Mouse (Mus musculus): ENCODE results near the gene Pam. TPM values are rescaled to one million over a fixed set of nuclear protein-coding genes. Genes with fewer than 3 reads are reported as not detected.

Pam gene
- total and polyA plus RNA-seq, 3 experiments, result not detected

- no peak overlapping the region for H3K27ac ChIP-seq (ENCODE audit: control insufficient read depth, low read depth, low read length)
- H3K79me2 ChIP-seq (ENCODE audit: control insufficient read depth, insufficient read depth, low read length, poor library complexity), result no peaks in the 10 kb centered on the region
- no peaks in the 10 kb centered on the region for H3K9me3 ChIP-seq (replicated peaks; ENCODE audit: insufficient read depth, low read length)
- no peak overlapping the region for H3K4me3 ChIP-seq (ENCODE audit: control insufficient read depth in 1 of 2, insufficient read depth in 1 of 2, low read depth in 2 of 2, low read length in 2 of 2)
- peaks cover 0 to 2% of the 10 kb centered on the region in 2 experiments; a peak in 2 of 4 replicates for H3K27me3 ChIP-seq (ENCODE audit: control insufficient read depth in 1 of 2, insufficient read depth in 2 of 2, low read length in 2 of 2)
- H3K4me1 ChIP-seq (ENCODE audit: control insufficient read depth in 1 of 2, insufficient read depth in 2 of 2, low read length in 2 of 2), result no peaks in the 10 kb centered on the region; a peak in 1 of 4 replicates
- TF ChIP-seq USF1 (IDR thresholded peaks at IDR 0.05; ENCODE audit: low read depth, low read length), result no peak
- TF ChIP-seq ZKSCAN1 (IDR thresholded peaks at IDR 0.05; ENCODE audit: low read depth, low read length), result no peak
- no peak for TF ChIP-seq MAFK (IDR thresholded peaks at IDR 0.05; ENCODE audit: borderline replicate concordance, low read depth, low read length)
- no peaks in the 10 kb centered on the region for H3K36me3 ChIP-seq (ENCODE audit: control insufficient read depth in 1 of 2, insufficient read depth in 2 of 2, low read length in 2 of 2)
- no peak for DNase-seq (ENCODE audit: low read depth, low spot score)
- H3K9ac ChIP-seq (ENCODE audit: control insufficient read depth, low read depth, low read length, poor library complexity, severe bottlenecking), result no peak overlapping the region
These were observed 152.5 kb downstream of the Pam start for GRCm38 (mm10) chr1:97942966-97943365.

GRCm38 (mm10) chr1:97938586-97938985, 156.9 kb downstream of the Pam start:
- no peak for DNase-seq (ENCODE audit: low read depth, low spot score)
- Histone ChIP-seq H3K9ac (ENCODE audit: control insufficient read depth, low read depth, low read length, poor library complexity, severe bottlenecking) (no peak overlapping the region), H3K79me2 (ENCODE audit: control insufficient read depth, insufficient read depth, low read length, poor library complexity) (no peaks in the 10 kb centered on the region), H3K36me3 (ENCODE audit: control insufficient read depth in 1 of 2, insufficient read depth in 2 of 2, low read length in 2 of 2) (no peaks in the 10 kb centered on the region), H3K27me3 (ENCODE audit: control insufficient read depth in 1 of 2, insufficient read depth in 2 of 2, low read length in 2 of 2) (no peaks in the 10 kb centered on the region; a peak in 1 of 4 replicates), H3K27ac (ENCODE audit: control insufficient read depth, low read depth, low read length) (no peak overlapping the region), H3K4me1 (ENCODE audit: control insufficient read depth in 1 of 2, insufficient read depth in 2 of 2, low read length in 2 of 2) (no peaks in the 10 kb centered on the region), H3K4me3 (ENCODE audit: control insufficient read depth in 1 of 2, insufficient read depth in 1 of 2, low read depth in 2 of 2, low read length in 2 of 2) (no peak overlapping the region), H3K9me3 (replicated peaks; ENCODE audit: insufficient read depth, low read length) (no peaks in the 10 kb centered on the region)
- no peak for TF ChIP-seq ELF1 (IDR thresholded peaks at IDR 0.05; ENCODE audit: low read depth, low read length)
- no peak for TF ChIP-seq UBTF (IDR thresholded peaks at IDR 0.05; ENCODE audit: borderline replicate concordance, insufficient read depth, low read depth, low read length)
- TF ChIP-seq CHD2 (IDR thresholded peaks at IDR 0.05; ENCODE audit: low read length), result no peak
- TF ChIP-seq TBP (IDR thresholded peaks at IDR 0.05; ENCODE audit: low read depth, low read length), result no peak
- no peak for TF ChIP-seq USF1 (IDR thresholded peaks at IDR 0.05; ENCODE audit: low read depth, low read length)
- no peak for TF ChIP-seq BHLHE40 (IDR thresholded peaks at IDR 0.05; ENCODE audit: borderline replicate concordance, low read depth, low read length)
- TF ChIP-seq MEF2A (IDR thresholded peaks at IDR 0.05; ENCODE audit: extremely low read depth, insufficient replicate concordance, low read depth, low read length, poor library complexity, severe bottlenecking), result no peak
- TF ChIP-seq GATA1 (IDR thresholded peaks at IDR 0.05; ENCODE audit: low read depth, low read length), result no peak
- no peak for TF ChIP-seq HCFC1 (IDR thresholded peaks at IDR 0.05; ENCODE audit: low read depth, low read length)
- no peak for TF ChIP-seq NRF1 (IDR thresholded peaks at IDR 0.05; ENCODE audit: insufficient read depth, low read depth, low read length, poor library complexity, severe bottlenecking)
- TF ChIP-seq CHD1 (IDR thresholded peaks at IDR 0.05; ENCODE audit: low read depth, low read length), result no peak

GRCm38 (mm10) chr1:97938053-97938452, 157.4 kb downstream of the Pam start:
- Histone ChIP-seq H3K4me1 (ENCODE audit: control insufficient read depth in 1 of 2, insufficient read depth in 2 of 2, low read length in 2 of 2) (no peaks in the 10 kb centered on the region), H3K27me3 (ENCODE audit: control insufficient read depth in 1 of 2, insufficient read depth in 2 of 2, low read length in 2 of 2) (no peaks in the 10 kb centered on the region; a peak in 1 of 4 replicates), H3K9ac (ENCODE audit: control insufficient read depth, low read depth, low read length, poor library complexity, severe bottlenecking) (no peak overlapping the region), H3K4me3 (ENCODE audit: control insufficient read depth in 1 of 2, insufficient read depth in 1 of 2, low read depth in 2 of 2, low read length in 2 of 2) (no peak overlapping the region), H3K27ac (ENCODE audit: control insufficient read depth, low read depth, low read length) (no peak overlapping the region), H3K79me2 (ENCODE audit: control insufficient read depth, insufficient read depth, low read length, poor library complexity) (no peaks in the 10 kb centered on the region), H3K36me3 (ENCODE audit: control insufficient read depth in 1 of 2, insufficient read depth in 2 of 2, low read length in 2 of 2) (no peaks in the 10 kb centered on the region), H3K9me3 (replicated peaks; ENCODE audit: insufficient read depth, low read length) (no peaks in the 10 kb centered on the region)
- TF ChIP-seq ZKSCAN1 (IDR thresholded peaks at IDR 0.05; ENCODE audit: low read depth, low read length) (no peak), ELF1 (IDR thresholded peaks at IDR 0.05; ENCODE audit: low read depth, low read length) (no peak), SMC3 (IDR thresholded peaks at IDR 0.05; ENCODE audit: low read depth, low read length) (no peak), TAL1 (IDR thresholded peaks at IDR 0.05; ENCODE audit: low read length) (no peak), RAD21 (IDR thresholded peaks at IDR 0.05; ENCODE audit: low read depth, low read length) (no peak), ETS1 (IDR thresholded peaks at IDR 0.05; ENCODE audit: low read depth, low read length) (no peak), SIN3A (IDR thresholded peaks at IDR 0.05; ENCODE audit: low read length) (no peak), MAZ (IDR thresholded peaks at IDR 0.05; ENCODE audit: low read depth, low read length) (no peak), CHD1 (IDR thresholded peaks at IDR 0.05; ENCODE audit: low read depth, low read length) (no peak), TBP (IDR thresholded peaks at IDR 0.05; ENCODE audit: low read depth, low read length) (no peak), JUND (IDR thresholded peaks at IDR 0.05; ENCODE audit: low read depth, low read length) (no peak), CHD2 (IDR thresholded peaks at IDR 0.05; ENCODE audit: low read length) (no peak), HCFC1 (IDR thresholded peaks at IDR 0.05; ENCODE audit: low read depth, low read length) (no peak), ZMIZ1 (IDR thresholded peaks at IDR 0.05; ENCODE audit: low read depth, low read length) (no peak)
- DNase-seq (ENCODE audit: low read depth, low spot score), result no peak
